Mouse (Mus musculus) T-cell, adult 66 days (primary cell): ENCODE data around the gene Phka1. TPM values are rescaled to one million over a fixed set of nuclear protein-coding genes. Genes with fewer than 3 reads are reported as not detected.

Source experiments
- total RNA-seq, 2 experiments: library from RNA; stranded (reverse); gene quantifications; 3 replicates in 1 of 2; 4 replicates in 1 of 2; pipeline ENCODE4 v1.2.4; 2023

The Phka1 gene
- under 1 TPM in 1 of 2 experiments, not detected in 1; 0.09 TPM for total RNA-seq

DNA sequence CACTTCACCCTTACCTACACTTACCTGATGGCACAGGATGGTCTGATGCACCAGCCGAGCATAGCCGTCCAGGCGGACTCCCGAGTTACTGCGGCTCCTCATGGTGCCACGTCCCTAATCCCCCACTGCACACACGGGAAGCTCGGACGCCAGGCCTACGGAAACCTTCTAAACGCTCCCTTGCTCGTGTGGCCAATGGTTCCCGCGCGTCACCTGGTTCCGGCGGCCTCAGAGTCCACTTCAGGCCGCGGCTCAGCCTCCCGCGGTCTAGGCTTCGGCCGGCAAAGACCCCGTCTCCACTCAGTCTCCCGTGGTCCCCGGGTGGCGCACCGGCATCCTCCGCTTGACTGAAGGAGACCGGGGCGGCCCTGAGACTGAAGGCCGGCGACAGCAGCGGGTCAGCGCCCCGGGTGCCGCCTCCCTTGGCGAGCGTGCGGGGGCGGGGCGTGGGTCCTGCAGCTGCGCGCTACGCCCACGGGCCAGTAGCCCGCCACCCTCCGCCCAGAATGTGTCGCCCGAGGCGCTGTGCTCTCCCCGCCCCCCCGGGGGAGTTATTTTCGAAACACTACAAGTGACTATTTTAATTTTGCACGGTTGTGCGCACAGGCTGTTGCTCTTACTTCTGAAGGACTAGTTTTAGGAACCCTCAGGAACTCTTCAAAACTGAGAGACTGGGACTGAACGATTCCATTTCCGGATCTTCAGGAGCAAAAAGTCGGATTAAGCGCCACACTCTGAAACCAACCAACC is at the start of gene Phka1:
TSS of gene Phka1 (minus strand) at position 424 of the 750 bp plus-strand sequence.

DNA sequence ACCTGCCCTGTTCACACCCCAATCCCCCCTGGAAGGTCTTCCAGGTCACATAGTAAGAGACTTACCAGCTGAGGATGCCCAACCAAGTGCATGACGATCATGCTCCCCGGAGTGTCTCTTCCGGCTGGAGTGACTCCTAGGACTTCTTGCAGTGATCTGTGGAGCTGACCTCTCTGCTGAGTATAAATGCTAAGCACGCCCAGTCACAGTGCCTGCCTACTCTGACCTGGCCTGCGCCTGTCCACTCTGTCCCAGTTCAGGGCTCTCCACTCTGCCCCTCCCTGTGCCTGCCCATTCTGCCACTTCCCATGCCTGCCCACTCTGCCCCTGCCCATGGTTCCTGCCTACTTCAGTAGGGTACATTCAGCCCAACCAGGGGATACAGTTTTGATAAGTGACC is 42.8 kb upstream of the Phka1 start, which contains the start of gene Gm3880:
TSS of gene Gm3880 (minus strand) at position 101 of the 400 bp plus-strand sequence.

DNA sequence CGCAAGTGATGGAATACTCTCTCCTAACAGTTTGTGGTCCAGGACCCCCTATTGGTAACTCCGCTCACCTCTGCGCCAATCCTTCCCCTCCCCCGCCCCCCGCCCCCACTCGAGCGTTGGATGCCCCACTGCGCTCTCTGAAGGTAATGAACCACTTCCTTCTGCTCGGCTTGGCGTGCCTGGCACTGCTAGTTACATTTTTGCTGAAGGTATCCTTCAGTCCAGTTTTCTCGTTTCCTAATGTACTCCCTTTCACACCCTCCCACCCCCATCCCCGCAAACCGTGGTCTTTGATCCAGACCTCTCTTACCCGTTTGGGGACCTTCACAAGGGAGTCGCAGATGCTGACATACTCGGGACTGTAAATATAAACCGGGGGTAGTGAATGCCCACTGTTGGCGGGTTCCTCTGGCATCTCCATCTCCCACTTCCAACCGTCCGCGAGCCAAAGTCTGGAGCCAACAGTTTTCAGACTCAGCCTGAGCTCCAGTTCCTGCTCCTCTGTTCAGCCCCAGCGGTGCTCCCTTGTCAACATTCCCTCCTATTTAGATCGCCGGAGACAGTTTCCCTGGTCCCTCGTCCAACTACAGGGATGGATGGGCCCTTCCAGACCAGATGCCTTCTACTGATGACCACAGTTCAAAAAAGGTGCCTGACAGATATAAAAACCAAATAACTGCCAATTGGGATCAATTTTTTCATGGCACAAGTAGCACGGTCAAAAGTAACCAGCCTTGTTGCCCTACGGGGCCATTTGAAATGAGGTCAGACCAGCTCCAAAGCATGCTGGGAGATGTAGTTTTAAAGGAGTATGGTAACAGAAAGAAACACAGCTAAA is 139.2 kb downstream of the Phka1 start, which contains the start of gene Hdac8:
TSS of gene Hdac8 (minus strand) at position 716 of the 838 bp plus-strand sequence.

Other genes with a start within 250 kb of the Phka1 start
- 10 to 100 TPM; 22.2 to 30.8 TPM for gene Hdac8, start 138.9 kb downstream of the Phka1 start, total RNA-seq
- not detected for gene Gm3880, start 42.7 kb upstream of the Phka1 start, total RNA-seq
- gene Gm9112, start 63.4 kb upstream of the Phka1 start, total RNA-seq, result not detected
- gene Dmrtc1b, start 63.6 kb upstream of the Phka1 start, total RNA-seq, result not detected
- not detected for gene Dmrtc1c1, start 158.7 kb upstream of the Phka1 start, total RNA-seq
- not detected for gene Dmrtc1c2, start 210.4 kb upstream of the Phka1 start, total RNA-seq
- gene 1700031F05Rik, start 223.7 kb upstream of the Phka1 start, total RNA-seq, result not detected